Mouse (Mus musculus) liver, embryonic 11.5 days (tissue): Measurements from ENCODE around the gene Tex13b. TPM values are rescaled to one million over a fixed set of nuclear protein-coding genes. Genes with fewer than 3 reads are reported as not detected.

ENCODE experiments used
- ATAC-seq: fragments of 200-750 bp; cut with Nextera tagmentation; replicated peaks from 2 replicates; pipeline ENCODE4 v1.8.0; 2017; ENCODE audit warnings: moderate number of reproducible peaks, mild to moderate bottlenecking, moderate TSS enrichment, moderate library complexity; ENCODE audit not compliant: low FRiP score
- DNase-seq: peaks from one replicate; pipeline ENCODE4 v3.0.0-alpha.2; 2017; ENCODE audit warnings: low spot score
- H3K27ac ChIP-seq: fragments of 300-500 bp; sonication (generic); 2 replicates; pipeline ENCODE4 v1.5.1; 2014; ENCODE audit warnings: mild to moderate bottlenecking, low read depth, low read length, control low read depth
- H3K27me3 ChIP-seq: fragments of 300-500 bp; sonication (generic); replicated peaks from 2 replicates; pipeline ENCODE4 v1.6.1; 2014; ENCODE audit warnings: low read length, mixed read lengths; ENCODE audit not compliant: control insufficient read depth, insufficient read depth
- H3K36me3 ChIP-seq: fragments of 300-500 bp; sonication (generic); 2 replicates; pipeline ENCODE4 v1.6.1; 2014; ENCODE audit warnings: mild to moderate bottlenecking, low read length, moderate library complexity, mixed read lengths; ENCODE audit not compliant: control insufficient read depth, insufficient read depth
- H3K4me1 ChIP-seq: fragments of 300-500 bp; sonication (generic); replicated peaks from 2 replicates; pipeline ENCODE4 v1.6.1; 2014; ENCODE audit warnings: low read length, mixed read lengths; ENCODE audit not compliant: control insufficient read depth, insufficient read depth
- H3K4me2 ChIP-seq: fragments of 300-500 bp; sonication (generic); 2 replicates; pipeline ENCODE4 v1.6.1; 2014; ENCODE audit warnings: mild to moderate bottlenecking, control low read depth, moderate library complexity
- H3K4me3 ChIP-seq: fragments of 300-500 bp; sonication (generic); 2 replicates; pipeline ENCODE4 v1.5.1; 2014; ENCODE audit warnings: low read depth, low read length, control low read depth
- H3K9ac ChIP-seq: fragments of 300-500 bp; sonication (generic); 2 replicates; pipeline ENCODE4 v1.6.1; 2014; ENCODE audit warnings: low read depth, low read length, control low read depth
- H3K9me3 ChIP-seq: fragments of 300-500 bp; sonication (generic); 2 replicates; pipeline ENCODE4 v1.6.1; 2016; ENCODE audit warnings: low read length, inconsistent platforms, mixed read lengths; ENCODE audit not compliant: control insufficient read depth
- WGBS: fragments of 180-500 bp; shearing (Covaris S2); extraction: QIAGEN DNeasy Blood & Tissue Kit; methylation state at CpG from one replicate; pipeline ENCODE4 v1.1.7; 2014; 5-methylcytosine and 5-hydroxymethylcytosine counted together
- polyA plus RNA-seq: library from polyadenylated mRNA; unstranded; fragments of >200 nt; fragmentation: Nextera tagmentation; extraction: Ambion mirVana; gene quantifications from 2 replicates; pipeline ENCODE4 v1.2.1, GENCODE M21; 2014

Tex13b gene
- polyA plus RNA-seq, 1 experiment from 2014 or later, result not detected

DNA sequence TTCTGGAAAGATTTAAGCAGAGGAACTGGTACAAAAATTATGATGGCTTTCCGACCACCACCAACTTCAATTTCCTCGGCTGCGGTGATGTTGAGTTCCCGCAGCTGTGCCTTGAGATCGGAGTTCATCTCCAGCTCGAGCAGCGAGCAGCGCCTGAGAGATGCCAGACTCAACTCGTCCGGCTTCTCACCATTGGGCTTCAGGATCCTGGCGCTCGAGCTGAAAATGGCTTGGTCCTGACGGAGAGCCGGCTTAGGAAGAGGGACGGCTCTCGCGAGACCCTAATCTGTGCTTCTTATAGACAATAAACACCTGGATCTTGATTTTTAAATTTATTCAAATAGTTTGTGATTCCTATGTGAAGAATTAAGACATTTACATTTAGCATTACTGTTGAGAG is 9.1 kb upstream of the Tex13b start:
- Histone ChIP-seq H3K27ac (no peak overlapping the region), H3K9me3 (no peaks in the 10 kb centered on the region), H3K9ac (no peak overlapping the region), H3K4me3 (no peak overlapping the region), H3K4me2 (no peak overlapping the region), H3K4me1 (no peaks in the 10 kb centered on the region), H3K36me3 (no peaks in the 10 kb centered on the region), H3K27me3 (no peaks in the 10 kb centered on the region; the same call in 1 of the 2 replicates)
- ATAC-seq, result no peak
- no peak for DNase-seq
- WGBS, result 65% methylated on average over 17 of the region's 17 CpGs

DNA sequence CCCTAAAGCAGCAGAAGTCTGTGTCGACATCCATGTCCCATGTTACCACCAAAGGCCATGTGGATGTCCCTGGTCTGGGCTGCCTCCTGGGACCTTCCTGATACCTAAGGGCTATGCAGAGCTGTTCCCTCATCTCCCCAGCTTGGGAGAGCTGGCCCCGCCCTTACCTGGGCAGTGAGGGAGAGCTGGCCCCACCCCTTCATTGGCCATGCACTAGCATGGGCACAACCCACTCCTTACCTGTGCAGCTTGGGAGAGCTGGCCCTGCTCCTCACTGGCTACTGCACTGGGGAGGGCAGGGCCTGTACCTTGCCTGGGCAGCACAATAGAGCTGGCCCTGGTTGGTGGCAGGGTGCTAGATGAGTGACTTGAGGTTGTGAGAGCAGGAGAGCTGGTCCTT is 7.9 kb downstream of the Tex13b start:
- no peak overlapping the region for H3K27ac ChIP-seq
- no peaks in the 10 kb centered on the region for H3K9me3 ChIP-seq
- no peak for ATAC-seq
- no peak for DNase-seq
- H3K4me1 ChIP-seq, result no peaks in the 10 kb centered on the region
- WGBS, result 77% methylated on average over 2 of the region's 2 CpGs
- H3K36me3 ChIP-seq, result no peaks in the 10 kb centered on the region
- H3K27me3 ChIP-seq, result peaks cover 12% of the 10 kb centered on the region
- H3K4me2 ChIP-seq, result no peak overlapping the region
- H3K9ac ChIP-seq, result no peak overlapping the region
- H3K4me3 ChIP-seq, result no peak overlapping the region

DNA sequence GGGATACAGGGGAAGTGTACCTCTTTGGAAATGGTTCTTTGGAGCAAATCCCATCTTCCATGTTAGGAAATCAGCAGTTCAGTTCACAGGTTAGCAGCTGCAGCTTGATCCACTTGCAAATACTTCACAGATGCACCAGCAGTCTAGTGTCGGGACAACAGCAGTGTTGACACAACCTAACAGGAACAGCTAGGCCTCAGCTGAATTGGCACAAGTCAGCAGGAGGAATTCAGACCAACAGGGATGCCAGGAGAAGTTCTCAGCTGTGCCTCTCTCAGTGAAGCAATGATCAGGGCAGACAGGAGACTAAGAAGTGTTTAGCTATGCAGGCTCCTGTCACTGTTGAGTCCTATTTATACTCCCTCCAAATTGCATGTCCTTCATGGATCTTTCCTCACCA is 43.4 kb downstream of the Tex13b start:
- H3K4me2 ChIP-seq, result no peak overlapping the region
- no peak for DNase-seq
- H3K9ac ChIP-seq, result no peak overlapping the region
- no peaks in the 10 kb centered on the region for H3K36me3 ChIP-seq
- WGBS, result 76% methylated on average over 1 of the region's 1 CpGs
- H3K9me3 ChIP-seq, result no peaks in the 10 kb centered on the region
- H3K4me3 ChIP-seq, result no peak overlapping the region
- no peak overlapping the region for H3K27ac ChIP-seq
- H3K27me3 ChIP-seq, result no peaks in the 10 kb centered on the region; the same call in 1 of the 2 replicates
- H3K4me1 ChIP-seq, result no peaks in the 10 kb centered on the region
- no peak for ATAC-seq

Other genes with a start within 250 kb of the Tex13b start
- gene Tsc22d3, start 212.8 kb downstream of the Tex13b start, polyA plus RNA-seq, result 31.5 and 32.2 TPM in 2 replicates
- 0.87 and 1.4 TPM in 2 replicates for gene Mid2, start 148.8 kb downstream of the Tex13b start, polyA plus RNA-seq
- gene Vsig1, start 94.2 kb upstream of the Tex13b start, polyA plus RNA-seq, result 0.64 TPM in 1 of 2 replicates, not detected in the other
- gene Psmd10, start 143.3 kb upstream of the Tex13b start, polyA plus RNA-seq, result 50.3 and 53.6 TPM in 2 replicates
- 19.6 and 20.6 TPM in 2 replicates for gene Atg4a, start 143.5 kb upstream of the Tex13b start, polyA plus RNA-seq